Mouse (Mus musculus) G1E (cell line): Measurements from ENCODE around the gene Gm7247.

Experiments used
- CTCF ChIP-seq: IDR thresholded peaks from 2 replicates; pipeline ENCODE4 v1.5.1; 2012; ENCODE audit warnings: low read depth, low read length, inconsistent platforms, mixed read lengths
- GATA1 ChIP-seq: IDR thresholded peaks from 2 replicates; pipeline ENCODE4 v1.6.1; 2012; ENCODE audit warnings: borderline replicate concordance, low read length, inconsistent platforms, mixed read lengths

DNA sequence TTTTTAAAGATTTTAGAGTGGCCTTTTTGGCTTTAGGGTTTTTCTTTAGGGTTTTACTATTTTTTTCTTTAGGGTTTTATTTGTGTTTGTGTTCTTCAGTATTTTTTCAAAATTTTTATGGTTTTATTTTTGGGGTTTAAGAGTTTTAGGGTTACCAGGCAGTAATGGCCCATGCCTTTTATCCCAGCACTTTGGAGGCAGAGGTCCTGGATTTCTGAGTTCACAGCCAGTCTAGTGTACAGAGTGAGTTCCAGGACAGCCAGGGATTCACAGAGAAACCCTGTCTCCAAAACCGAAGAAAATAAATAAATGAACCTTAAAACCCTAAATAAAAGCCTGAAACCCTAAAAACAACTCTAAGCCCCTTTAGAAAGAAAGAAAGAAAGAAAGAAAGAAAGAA is 124.6 kb downstream of the Gm7247 start:
- TF ChIP-seq CTCF, result no peak
- no peak for TF ChIP-seq GATA1
